Mouse (Mus musculus) midbrain, embryonic 16.5 days (tissue): ENCODE results near the gene Mfrp. TPM values are rescaled to one million over a fixed set of nuclear protein-coding genes. Genes with fewer than 3 reads are reported as not detected.

Experiments
- ATAC-seq: fragments of 200-750 bp; cut with Nextera tagmentation; 2 replicates; pipeline ENCODE4 v1.8.0; 2017; ENCODE audit warnings: moderate TSS enrichment
- H3K27ac ChIP-seq: fragments of 300-500 bp; sonication (generic); 2 replicates; pipeline ENCODE4 v1.5.1; 2014; ENCODE audit warnings: mild to moderate bottlenecking, low read length, mixed read lengths
- H3K27me3 ChIP-seq: fragments of 300-500 bp; sonication (generic); 2 replicates; pipeline ENCODE4 v1.6.1; 2014; ENCODE audit warnings: low read depth, low read length, mixed read lengths; ENCODE audit not compliant: control insufficient read depth, insufficient read depth
- H3K36me3 ChIP-seq: fragments of 300-500 bp; sonication (generic); 2 replicates; pipeline ENCODE4 v1.6.1; 2014; ENCODE audit warnings: mild to moderate bottlenecking, low read length, moderate library complexity, mixed read lengths; ENCODE audit not compliant: control insufficient read depth, insufficient read depth
- H3K4me1 ChIP-seq: fragments of 300-500 bp; sonication (generic); 2 replicates; pipeline ENCODE4 v1.6.1; 2014; ENCODE audit warnings: mild to moderate bottlenecking, low read length, mixed read lengths; ENCODE audit not compliant: control insufficient read depth, insufficient read depth
- H3K4me2 ChIP-seq: fragments of 300-500 bp; sonication (generic); 2 replicates; pipeline ENCODE4 v1.6.1; 2014; ENCODE audit warnings: mild to moderate bottlenecking, low read length, mixed read lengths
- H3K4me3 ChIP-seq: fragments of 300-500 bp; sonication (generic); 2 replicates; pipeline ENCODE4 v1.5.1; 2014; ENCODE audit warnings: low read depth, mild to moderate bottlenecking, low read length, moderate library complexity, mixed read lengths
- H3K9ac ChIP-seq: fragments of 300-500 bp; sonication (generic); 2 replicates; pipeline ENCODE4 v1.6.1; 2014; ENCODE audit warnings: low read depth, low read length, mixed read lengths
- H3K9me3 ChIP-seq: fragments of 300-500 bp; sonication (generic); replicated peaks from 2 replicates; pipeline ENCODE4 v1.6.1; 2014; ENCODE audit warnings: mild to moderate bottlenecking, low read length, mixed read lengths; ENCODE audit not compliant: control insufficient read depth, poor library complexity, severe bottlenecking
- WGBS: fragments of 180-500 bp; shearing (Covaris S2); extraction: QIAGEN DNeasy Blood & Tissue Kit; methylation state at CpG from one replicate; pipeline ENCODE4 v1.1.7; 2014; 5-methylcytosine and 5-hydroxymethylcytosine counted together
- polyA plus RNA-seq: library from polyadenylated mRNA; unstranded; fragments of >200 nt; fragmentation: Nextera tagmentation; extraction: Ambion mirVana; gene quantifications from 2 replicates; pipeline ENCODE4 v1.2.1, GENCODE M21; 2015

The Mfrp gene
- polyA plus RNA-seq, 1 experiment from 2014 or later = 0.16 TPM

DNA sequence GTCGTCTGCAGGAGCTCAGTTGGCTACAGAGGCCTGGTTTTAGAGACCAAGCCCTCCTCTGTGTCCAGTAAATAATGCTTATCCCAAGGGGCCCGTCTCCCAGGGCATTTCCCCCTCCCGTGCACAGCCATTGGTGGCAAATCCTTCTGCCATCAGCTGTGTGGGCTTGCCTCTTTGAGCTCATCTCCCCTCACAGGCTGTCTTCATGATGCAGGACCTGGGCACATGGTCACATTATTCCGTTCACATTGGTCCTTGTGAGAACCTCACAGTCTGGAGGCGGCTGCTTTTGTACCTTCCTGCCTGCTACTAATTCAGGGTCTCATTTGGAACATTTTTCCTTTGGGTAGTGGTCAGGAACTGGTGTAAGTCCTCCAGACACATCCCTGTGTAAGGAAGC, 40.4 kb downstream of the Mfrp start:
- no peak overlapping the region for H3K27ac ChIP-seq
- H3K4me3 ChIP-seq = no peak overlapping the region
- no peak for ATAC-seq
- no peak overlapping the region for H3K9ac ChIP-seq
- 60% methylated on average over 5 of the region's 5 CpGs for WGBS
- H3K27me3 ChIP-seq = no peaks in the 10 kb centered on the region
- H3K4me1 ChIP-seq = no peaks in the 10 kb centered on the region
- no peak overlapping the region for H3K4me2 ChIP-seq
- H3K9me3 ChIP-seq = no peaks in the 10 kb centered on the region
- 0 out of 2 replicates have a peak, but pooled peaks cover 4% of the 10 kb centered on the region for H3K36me3 ChIP-seq

DNA sequence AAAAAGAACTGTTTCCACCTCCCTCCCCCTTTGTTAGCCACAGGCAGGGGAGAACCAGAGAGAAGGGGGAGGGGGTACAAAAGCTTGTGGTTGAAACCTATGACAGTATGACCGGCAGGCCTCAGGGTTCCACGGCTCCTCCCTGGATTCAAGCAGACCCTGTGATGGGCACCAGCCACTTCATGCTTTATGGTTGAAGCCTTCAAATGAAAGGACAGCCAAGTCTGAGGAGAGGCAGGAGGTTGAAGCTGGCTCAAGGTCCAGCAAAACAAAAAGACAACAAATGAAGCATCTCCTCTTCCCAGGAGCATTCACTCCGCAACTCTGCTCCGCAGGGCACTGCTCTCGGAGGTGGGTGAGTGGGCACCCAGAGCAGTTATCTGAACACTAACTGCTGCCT, 41.9 kb downstream of the Mfrp start:
- no peak overlapping the region for H3K4me3 ChIP-seq
- 69% methylated on average over 5 of the region's 5 CpGs for WGBS
- no peaks in the 10 kb centered on the region for H3K4me1 ChIP-seq
- no peaks in the 10 kb centered on the region for H3K27me3 ChIP-seq
- H3K27ac ChIP-seq = no peak overlapping the region
- ATAC-seq = no peak
- H3K9ac ChIP-seq = no peak overlapping the region
- no peak overlapping the region for H3K4me2 ChIP-seq
- no peaks in the 10 kb centered on the region for H3K9me3 ChIP-seq
- 0 out of 2 replicates have a peak, but pooled peaks cover 4% of the 10 kb centered on the region for H3K36me3 ChIP-seq

DNA sequence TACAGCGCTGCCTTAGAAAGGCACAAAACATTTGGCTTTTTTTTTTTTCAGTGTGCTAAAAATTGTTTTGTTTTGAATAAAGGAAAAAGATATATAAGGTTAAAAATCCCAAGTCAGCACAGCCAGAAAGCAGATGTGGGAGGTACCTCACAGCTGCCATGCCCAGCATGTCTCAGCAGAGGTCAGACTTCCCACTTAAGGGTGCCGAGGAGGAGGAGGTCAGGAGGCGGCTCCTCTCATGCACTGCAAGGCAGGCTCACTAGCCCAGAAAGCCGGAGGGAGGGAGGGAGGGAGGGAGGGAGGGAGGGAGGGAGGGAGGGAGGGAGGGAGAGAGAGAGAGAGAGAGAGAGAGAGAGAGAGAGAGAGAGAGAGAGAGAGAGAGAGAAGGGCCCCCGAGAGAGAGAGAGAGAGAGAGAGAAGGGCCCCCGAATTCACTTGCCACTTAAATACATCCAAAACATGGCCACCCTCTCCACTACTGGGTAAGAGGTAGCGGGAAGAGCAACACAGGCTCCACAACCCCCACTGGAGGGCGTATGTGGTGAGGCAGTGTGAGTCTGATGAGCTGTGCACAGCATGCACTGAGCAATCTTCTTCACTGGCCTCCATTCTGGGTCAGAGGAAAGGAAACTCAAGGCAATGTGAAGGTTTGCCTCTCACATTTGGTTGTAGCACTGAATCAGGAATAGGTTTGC, 42.6 kb downstream of the Mfrp start:
- WGBS = 25% methylated on average over 7 of the region's 8 CpGs
- H3K9ac ChIP-seq = no peak overlapping the region
- H3K9me3 ChIP-seq = no peaks in the 10 kb centered on the region
- peaks cover 5% of the 10 kb centered on the region; the same call in 1 of the 2 replicates for H3K36me3 ChIP-seq
- no peak overlapping the region for H3K27ac ChIP-seq
- ATAC-seq = no peak
- H3K4me1 ChIP-seq = no peaks in the 10 kb centered on the region
- H3K27me3 ChIP-seq = no peaks in the 10 kb centered on the region
- no peak overlapping the region for H3K4me2 ChIP-seq
- H3K4me3 ChIP-seq = no peak overlapping the region

DNA sequence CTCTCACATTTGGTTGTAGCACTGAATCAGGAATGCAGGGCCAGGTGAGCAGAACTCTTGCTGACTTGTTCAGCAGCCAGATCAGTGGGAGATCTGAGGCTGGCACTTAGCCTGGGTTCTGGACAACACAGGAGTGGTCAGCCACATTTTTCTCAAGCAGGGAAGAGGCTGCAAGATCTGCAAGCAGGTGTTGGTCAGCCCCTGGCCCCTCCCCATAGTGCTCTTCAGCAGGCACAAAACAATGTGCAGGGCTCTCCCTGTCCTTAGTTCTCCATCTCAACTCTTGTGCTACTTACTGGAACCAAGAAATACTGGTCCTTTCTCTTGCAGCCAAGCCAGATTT, 43.2 kb downstream of the Mfrp start:
- Histone ChIP-seq H3K27me3 (no peaks in the 10 kb centered on the region), H3K9ac (no peak overlapping the region), H3K4me2 (no peak overlapping the region), H3K4me1 (no peaks in the 10 kb centered on the region), H3K4me3 (no peak overlapping the region), H3K36me3 (peaks cover 7% of the 10 kb centered on the region; the same call in 1 of the 2 replicates), H3K9me3 (no peaks in the 10 kb centered on the region), H3K27ac (no peak overlapping the region)
- ATAC-seq = no peak

DNA sequence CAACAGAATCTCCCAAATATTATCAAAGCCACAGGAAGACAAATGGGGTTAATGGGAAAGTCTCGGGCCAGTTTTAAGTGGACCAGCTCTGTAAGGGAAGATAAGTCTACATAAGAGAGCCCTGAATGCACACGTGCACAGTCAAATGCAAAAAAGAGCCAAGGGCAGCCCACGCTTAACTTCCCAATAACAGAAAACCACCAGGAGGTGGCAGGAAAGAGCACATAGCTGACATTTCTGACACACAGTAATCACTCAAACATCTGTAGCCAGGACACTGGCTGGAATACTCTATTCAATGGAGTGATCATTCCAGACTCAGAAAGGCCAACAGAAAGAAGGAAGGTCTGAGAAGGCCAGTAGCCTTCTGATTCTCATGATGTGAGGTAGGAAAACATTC, 45.8 kb downstream of the Mfrp start:
- WGBS = 50% methylated on average over 3 of the region's 3 CpGs
- Histone ChIP-seq H3K36me3 (peaks cover 16% of the 10 kb centered on the region), H3K9me3 (no peaks in the 10 kb centered on the region), H3K4me2 (no peak overlapping the region), H3K4me3 (no peak overlapping the region), H3K27ac (no peak overlapping the region), H3K4me1 (no peaks in the 10 kb centered on the region), H3K9ac (no peak overlapping the region), H3K27me3 (no peaks in the 10 kb centered on the region)
- no peak for ATAC-seq

Other genes starting within 250 kb of the Mfrp start
- gene Thy1, start 58.3 kb upstream of the Mfrp start, polyA plus RNA-seq = 2.9 and 6.4 TPM in 2 replicates
- 6.7 and 9.7 TPM in 2 replicates for gene Usp2, start 34.7 kb upstream of the Mfrp start, polyA plus RNA-seq
- 4.6 and 5.5 TPM in 2 replicates for gene C1qtnf5, start 5.5 kb downstream of the Mfrp start, polyA plus RNA-seq
- gene Gm49380, start 11.8 kb downstream of the Mfrp start, polyA plus RNA-seq = 0.10 and 0.15 TPM in 2 replicates
- 25.6 and 26.0 TPM in 2 replicates for gene Rnf26, start 11.8 kb downstream of the Mfrp start, polyA plus RNA-seq
- 9.6 and 10.5 TPM in 2 replicates for gene Mcam, start 32.7 kb downstream of the Mfrp start, polyA plus RNA-seq
- 21.7 and 26.5 TPM in 2 replicates for gene Cbl, start 132.3 kb downstream of the Mfrp start, polyA plus RNA-seq
- 1.5 TPM in 1 of 2 replicates, not detected in the other for gene Ccdc153, start 138.9 kb downstream of the Mfrp start, polyA plus RNA-seq
- gene Pdzd3, start 149.7 kb downstream of the Mfrp start, polyA plus RNA-seq = 0.72 and 0.82 TPM in 2 replicates
- 5.1 and 6.1 TPM in 2 replicates for gene Nlrx1, start 166.9 kb downstream of the Mfrp start, polyA plus RNA-seq
- gene Abcg4, start 186.9 kb downstream of the Mfrp start, polyA plus RNA-seq = 29.7 and 33.9 TPM in 2 replicates
- gene Hinfp, start 203.9 kb downstream of the Mfrp start, polyA plus RNA-seq = 28.7 and 30.0 TPM in 2 replicates
- gene C2cd2l, start 218.6 kb downstream of the Mfrp start, polyA plus RNA-seq = 22.3 and 24.8 TPM in 2 replicates
- gene Dpagt1, start 224.3 kb downstream of the Mfrp start, polyA plus RNA-seq = 36.1 and 39.6 TPM in 2 replicates
- 112 and 124 TPM in 2 replicates for gene H2afx, start 233.0 kb downstream of the Mfrp start, polyA plus RNA-seq
- gene Hmbs, start 242.5 kb downstream of the Mfrp start, polyA plus RNA-seq = 54.7 and 56.2 TPM in 2 replicates